8 mouse cellular contexts compared by ENCODE assay signal in the genomic region with DNA sequence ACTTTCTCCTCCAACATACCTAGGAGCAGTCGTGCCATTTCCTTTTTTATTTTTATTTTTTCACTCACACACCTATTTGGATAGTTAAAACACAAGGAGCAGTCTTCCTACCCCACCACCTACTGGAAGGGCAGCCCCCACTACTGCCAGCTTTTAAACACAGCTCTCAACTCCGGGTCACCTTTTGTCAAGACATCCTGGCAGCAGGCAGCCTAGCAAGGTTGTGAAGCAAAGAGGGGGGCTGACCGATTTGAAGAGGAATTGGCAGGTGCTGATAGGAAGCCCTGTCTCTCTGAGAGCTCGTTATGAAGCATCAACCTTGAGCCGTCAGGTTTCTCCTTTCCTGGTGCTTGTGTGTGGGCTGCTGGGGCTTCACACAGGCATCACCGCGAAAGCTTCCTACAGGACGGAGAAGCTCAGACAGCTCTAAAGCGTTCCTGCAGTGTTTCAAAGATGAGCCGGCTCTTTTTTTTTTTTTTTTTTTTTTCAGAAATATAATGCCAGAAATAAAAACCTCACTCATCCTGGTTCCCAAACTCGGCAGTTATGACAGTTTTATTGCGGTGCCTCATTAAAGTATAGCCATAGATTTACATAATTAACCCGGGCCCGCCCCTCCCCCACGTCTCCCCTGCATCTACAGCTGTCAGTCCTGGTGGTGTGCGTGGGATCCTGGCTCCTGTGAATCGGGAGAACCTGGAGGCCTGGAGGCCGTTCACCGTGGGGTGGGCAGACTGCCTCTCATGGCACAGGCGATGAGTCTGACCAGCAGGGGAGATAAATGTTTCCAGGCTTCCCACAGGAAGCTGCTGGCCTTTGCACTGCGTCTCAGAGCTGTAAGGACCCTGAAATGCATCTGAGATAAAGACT.
DNase-seq lines count a peak whose midpoint lies in the region; ATAC-seq lines count a peak whose summit lies in the region.

No protein-coding gene starts in this region.

- no peak overlapping the region for H3K9ac ChIP-seq in heart, embryonic 15.5 days

- no peak overlapping the region for H3K27ac ChIP-seq in heart, embryonic 15.5 days
- H3K27ac ChIP-seq in limb, embryonic 10.5 days = no peak overlapping the region

- H3K9me3 ChIP-seq in heart, embryonic 15.5 days (replicated peaks) = peaks cover 14% of the 10 kb centered on the region; the same call in 1 of the 2 replicates
- no peaks in the 10 kb centered on the region; the same call in 1 of the 2 replicates for H3K9me3 ChIP-seq in limb, embryonic 10.5 days (replicated peaks)

- ATAC-seq in heart, embryonic 15.5 days (replicated peaks; ENCODE audit: insufficient number of reproducible peaks, insufficient read depth, low FRiP score, low read depth) = no peak
- peak; percentile 91 for ATAC-seq in frontal cortex, adult (ENCODE audit: low TSS enrichment)
- no peak for ATAC-seq in erythroblast, adult 5-6 weeks (replicated peaks; ENCODE audit: low FRiP score, poor library complexity, severe bottlenecking)

- H3K4me2 ChIP-seq in heart, embryonic 15.5 days = peak overlapping the region; percentile 48

- no peak for DNase-seq in heart, postnatal 4 days
- DNase-seq in cerebellum, adult 11-12 months = peak; percentile 80
- peak; percentile 36 for DNase-seq in limb, embryonic 10.5 days (ENCODE audit: low spot score)
- DNase-seq in testis, postnatal 10 days (ENCODE audit: low spot score) = peak; percentile 46
- DNase-seq in spleen, postnatal 14 days (ENCODE audit: low spot score in 2 of 2) = no peak

- no peaks in the 10 kb centered on the region for H3K27me3 ChIP-seq in heart, embryonic 15.5 days
- no peaks in the 10 kb centered on the region for H3K27me3 ChIP-seq in limb, embryonic 10.5 days (ENCODE audit: low read depth, poor library complexity, severe bottlenecking)

- H3K4me1 ChIP-seq in heart, embryonic 15.5 days (replicated peaks) = peaks cover 6% of the 10 kb centered on the region; the same call in 1 of the 2 replicates
- H3K4me1 ChIP-seq in limb, embryonic 10.5 days = peaks cover 5% of the 10 kb centered on the region

- no peak overlapping the region for H3K4me3 ChIP-seq in heart, embryonic 15.5 days
- H3K4me3 ChIP-seq in limb, embryonic 10.5 days = no peak overlapping the region

- H3K36me3 ChIP-seq in heart, embryonic 15.5 days = no peaks in the 10 kb centered on the region
- H3K36me3 ChIP-seq in limb, embryonic 10.5 days = no peaks in the 10 kb centered on the region

- 28% methylated on average over 21 of the region's 21 CpGs for WGBS in heart, embryonic 15.5 days
- WGBS in limb, embryonic 10.5 days = 48% methylated on average over 21 of the region's 21 CpGs

Comparison
In these comparisons a context has a peak if more than half of its experiments do, and no peak if none do; other contexts are left out.
1. DNase-seq: peak in cerebellum, adult 11-12 months (single experiment), limb, embryonic 10.5 days (single experiment) and testis, postnatal 10 days (single experiment); none in heart, postnatal 4 days (single experiment) and spleen, postnatal 14 days (0 of 2).